Mouse (Mus musculus) limb, embryonic 13.5 days (tissue): ENCODE data around the gene Ang. TPM values are rescaled to one million over a fixed set of nuclear protein-coding genes. Genes with fewer than 3 reads are reported as not detected.

ENCODE experiments used
- ATAC-seq: fragments of 200-750 bp; cut with Nextera tagmentation; 2 replicates; pipeline ENCODE4 v1.8.0; 2017; ENCODE audit warnings: low read depth, moderate number of reproducible peaks, moderate TSS enrichment; ENCODE audit not compliant: low FRiP score
- H3K27ac ChIP-seq: fragments of 300-500 bp; sonication (generic); 2 replicates; pipeline ENCODE4 v1.5.1; 2015; ENCODE audit warnings: inconsistent platforms, mild to moderate bottlenecking, moderate library complexity
- H3K27me3 ChIP-seq: fragments of 300-500 bp; sonication (generic); 2 replicates; pipeline ENCODE4 v1.6.1; 2015; ENCODE audit warnings: mild to moderate bottlenecking, inconsistent platforms
- H3K36me3 ChIP-seq: fragments of 300-500 bp; sonication (generic); 2 replicates; pipeline ENCODE4 v1.6.1; 2015; ENCODE audit warnings: inconsistent platforms, mild to moderate bottlenecking, moderate library complexity
- H3K4me1 ChIP-seq: fragments of 300-500 bp; sonication (generic); 2 replicates; pipeline ENCODE4 v1.6.1; 2015; ENCODE audit warnings: inconsistent platforms
- H3K4me2 ChIP-seq: fragments of 300-500 bp; sonication (generic); replicated peaks from 2 replicates; pipeline ENCODE4 v1.6.1; 2015; ENCODE audit warnings: inconsistent platforms, mild to moderate bottlenecking, moderate library complexity
- H3K4me3 ChIP-seq: fragments of 300-500 bp; sonication (generic); 2 replicates; pipeline ENCODE4 v1.5.1; 2015; ENCODE audit warnings: moderate library complexity, mild to moderate bottlenecking, inconsistent platforms
- H3K9ac ChIP-seq: fragments of 300-500 bp; sonication (generic); 2 replicates; pipeline ENCODE4 v1.6.1; 2015; ENCODE audit warnings: mild to moderate bottlenecking, inconsistent platforms
- H3K9me3 ChIP-seq: fragments of 300-500 bp; sonication (generic); 2 replicates; pipeline ENCODE4 v1.6.1; 2016; ENCODE audit warnings: inconsistent platforms
- WGBS: fragments of 180-500 bp; shearing (Covaris S2); methylation state at CpG from one replicate; pipeline ENCODE4 v1.1.7; 2015; 5-methylcytosine and 5-hydroxymethylcytosine counted together
- polyA plus RNA-seq: library from polyadenylated mRNA; unstranded; fragments of >200 nt; fragmentation: Nextera tagmentation; extraction: Ambion mirVana; gene quantifications from 2 replicates; pipeline ENCODE4 v1.2.1, GENCODE M21; 2015

The Ang gene
- polyA plus RNA-seq, 1 experiment from 2014 or later: 7.6 TPM

GRCm38 (mm10) chr14:51074335-51074734 lies 16.6 kb upstream of the Ang start, which contains the start of gene Olfr750:
TSS of gene Olfr750 (minus strand) at chr14:51074435.
- no peaks in the 10 kb centered on the region for H3K9me3 ChIP-seq
- H3K27ac ChIP-seq: no peak within 1 kb of the TSS
- no peak for ATAC-seq
- H3K4me3 ChIP-seq: no peak within 1 kb of the TSS
- WGBS: 75% methylated on average over 3 of the region's 3 CpGs
- no peak within 1 kb of the TSS for H3K9ac ChIP-seq
- H3K36me3 ChIP-seq: no peaks in the 10 kb centered on the region
- H3K4me1 ChIP-seq: no peaks in the 10 kb centered on the region
- H3K27me3 ChIP-seq: 0 out of 2 replicates have a peak, but pooled peaks cover 2% of the 10 kb centered on the region
- H3K4me2 ChIP-seq: no peak within 1 kb of the TSS

- peaks cover 10% of the 10 kb centered on the region; the same call in 1 of the 2 replicates for H3K4me1 ChIP-seq
- ATAC-seq: no peak
- H3K9ac ChIP-seq: no peak overlapping the region
- no peaks in the 10 kb centered on the region for H3K36me3 ChIP-seq
- H3K9me3 ChIP-seq: no peaks in the 10 kb centered on the region
- no peak overlapping the region for H3K4me2 ChIP-seq
- peaks cover 31% of the 10 kb centered on the region for H3K27me3 ChIP-seq
- WGBS: 86% methylated on average over 1 of the region's 1 CpGs
- no peak overlapping the region for H3K27ac ChIP-seq
- no peak overlapping the region for H3K4me3 ChIP-seq
Measured at GRCm38 (mm10) chr14:51079180-51079579, 11.8 kb upstream of the Ang start.

GRCm38 (mm10) chr14:51081035-51081434 lies 9.9 kb upstream of the Ang start:
- no peak for ATAC-seq
- H3K4me2 ChIP-seq: no peak overlapping the region
- no peaks in the 10 kb centered on the region for H3K36me3 ChIP-seq
- WGBS: 92% methylated on average over 2 of the region's 2 CpGs
- no peak overlapping the region for H3K27ac ChIP-seq
- no peak overlapping the region for H3K4me3 ChIP-seq
- H3K4me1 ChIP-seq: peaks cover 10% of the 10 kb centered on the region; the same call in 1 of the 2 replicates
- H3K27me3 ChIP-seq: peaks cover 33% of the 10 kb centered on the region
- H3K9me3 ChIP-seq: no peaks in the 10 kb centered on the region
- H3K9ac ChIP-seq: no peak overlapping the region

GRCm38 (mm10) chr14:51082599-51083581 lies 8.1 kb upstream of the Ang start:
- Histone ChIP-seq H3K4me1 (peaks cover 10% of the 10 kb centered on the region; the same call in 1 of the 2 replicates), H3K36me3 (no peaks in the 10 kb centered on the region), H3K4me2 (peak overlapping the region; percentile 93), H3K27me3 (peaks cover 33% of the 10 kb centered on the region), H3K9me3 (no peaks in the 10 kb centered on the region), H3K27ac (no peak overlapping the region), H3K9ac (peak overlapping the region; percentile 66), H3K4me3 (peak overlapping the region; percentile 57)
- peak; percentile 57 for ATAC-seq
- WGBS: 2% methylated on average over 40 of the region's 40 CpGs

- ATAC-seq: no peak
- Histone ChIP-seq H3K9ac (peak overlapping the region; percentile 66), H3K27ac (no peak overlapping the region), H3K4me3 (peak overlapping the region; percentile 57), H3K4me1 (peaks cover 14% of the 10 kb centered on the region; the same call in 1 of the 2 replicates), H3K4me2 (peak overlapping the region; percentile 93), H3K36me3 (no peaks in the 10 kb centered on the region), H3K9me3 (no peaks in the 10 kb centered on the region), H3K27me3 (peaks cover 33% of the 10 kb centered on the region)
- 10% methylated on average over 7 of the region's 7 CpGs for WGBS
Measured at GRCm38 (mm10) chr14:51083805-51084204, 7.1 kb upstream of the Ang start.

- 58% methylated on average over 2 of the region's 2 CpGs for WGBS
- peaks cover 14% of the 10 kb centered on the region; the same call in 1 of the 2 replicates for H3K4me1 ChIP-seq
- no peak overlapping the region for H3K4me3 ChIP-seq
- H3K4me2 ChIP-seq: no peak overlapping the region
- no peak overlapping the region for H3K9ac ChIP-seq
- no peaks in the 10 kb centered on the region for H3K9me3 ChIP-seq
- no peak overlapping the region for H3K27ac ChIP-seq
- H3K36me3 ChIP-seq: no peaks in the 10 kb centered on the region
- no peak for ATAC-seq
- H3K27me3 ChIP-seq: peaks cover 33% of the 10 kb centered on the region
Measured at GRCm38 (mm10) chr14:51085086-51085485, 5.9 kb upstream of the Ang start.

GRCm38 (mm10) chr14:51085911-51086310 lies 5.0 kb upstream of the Ang start:
- 79% methylated on average over 4 of the region's 4 CpGs for WGBS
- Histone ChIP-seq H3K9ac (no peak overlapping the region), H3K36me3 (no peaks in the 10 kb centered on the region), H3K9me3 (no peaks in the 10 kb centered on the region), H3K4me2 (no peak overlapping the region), H3K27ac (no peak overlapping the region), H3K4me3 (no peak overlapping the region), H3K4me1 (peaks cover 14% of the 10 kb centered on the region; the same call in 1 of the 2 replicates), H3K27me3 (peaks cover 26% of the 10 kb centered on the region)
- ATAC-seq: no peak

GRCm38 (mm10) chr14:51087762-51088161 lies 3.2 kb upstream of the Ang start:
- Histone ChIP-seq H3K36me3 (no peaks in the 10 kb centered on the region), H3K9me3 (no peaks in the 10 kb centered on the region), H3K4me3 (peak overlapping the region; percentile 70), H3K27me3 (peaks cover 16% of the 10 kb centered on the region), H3K9ac (peak overlapping the region; percentile 70; the same call in 1 of the 2 replicates), H3K27ac (no peak overlapping the region), H3K4me2 (peak overlapping the region; percentile 74), H3K4me1 (peaks cover 22% of the 10 kb centered on the region; the same call in 1 of the 2 replicates)
- 13% methylated on average over 9 of the region's 9 CpGs for WGBS
- ATAC-seq: no peak

- WGBS: 1% methylated on average over 23 of the region's 23 CpGs
- peak overlapping the region; percentile 70 for H3K9ac ChIP-seq
- peaks cover 11% of the 10 kb centered on the region for H3K27me3 ChIP-seq
- no peaks in the 10 kb centered on the region for H3K36me3 ChIP-seq
- peaks cover 18% of the 10 kb centered on the region; the same call in 1 of the 2 replicates for H3K4me1 ChIP-seq
- peak overlapping the region; percentile 70 for H3K4me3 ChIP-seq
- H3K4me2 ChIP-seq: peak overlapping the region; percentile 74
- H3K27ac ChIP-seq: peak overlapping the region; percentile 85
- H3K9me3 ChIP-seq: no peaks in the 10 kb centered on the region
- peak; percentile 25 for ATAC-seq
Measured at GRCm38 (mm10) chr14:51088166-51088969, 2.6 kb upstream of the Ang start.

GRCm38 (mm10) chr14:51088970-51089673 lies 1.8 kb upstream of the Ang start:
- peak; percentile 92 for ATAC-seq
- H3K9me3 ChIP-seq: no peaks in the 10 kb centered on the region
- H3K4me1 ChIP-seq: peaks cover 13% of the 10 kb centered on the region; the same call in 1 of the 2 replicates
- H3K27me3 ChIP-seq: peaks cover 4% of the 10 kb centered on the region; the same call in 1 of the 2 replicates
- no peaks in the 10 kb centered on the region for H3K36me3 ChIP-seq
- H3K27ac ChIP-seq: peak overlapping the region; percentile 92
- peak overlapping the region; percentile 70 for H3K9ac ChIP-seq
- peak overlapping the region; percentile 70 for H3K4me3 ChIP-seq
- whole genome bisulfite sequencing: under 1% methylated on average over 34 of the region's 34 CpGs
- peak overlapping the region; percentile 74 for H3K4me2 ChIP-seq

- Histone ChIP-seq H3K9ac (peak overlapping the region; percentile 70), H3K4me3 (peak overlapping the region; percentile 70), H3K4me2 (peak overlapping the region; percentile 74), H3K27ac (peak overlapping the region; percentile 92), H3K4me1 (peaks cover 13% of the 10 kb centered on the region; the same call in 1 of the 2 replicates), H3K27me3 (no peaks in the 10 kb centered on the region), H3K9me3 (no peaks in the 10 kb centered on the region), H3K36me3 (no peaks in the 10 kb centered on the region)
- under 1% methylated on average over 15 of the region's 15 CpGs for WGBS
- ATAC-seq: peak; percentile 24; the same call in 1 of the 2 replicates
Measured at GRCm38 (mm10) chr14:51089674-51090076, 1.3 kb upstream of the Ang start.
